Mouse (Mus musculus): Measurements from ENCODE around the gene Gramd1a.

- TF ChIP-seq CTCF (IDR thresholded peaks at IDR 0.05; ENCODE audit: low read depth) (no peak), EP300 (IDR thresholded peaks at IDR 0.05; ENCODE audit: low read depth) (no peak)
These were observed 68.4 kb downstream of the Gramd1a start for GRCm38 (mm10) chr7:31087262-31087661.
